Mouse (Mus musculus) left cerebral cortex, adult 9 months (tissue): ENCODE measurements around the gene Klf13.
A peak's percentile ranks its signal among the peaks of the same experiment; 100 is the strongest.

Experiments
- DNase-seq, 2 experiments: peaks; one replicate each; pipeline ENCODE4 v3.0.0; 2022; ENCODE audit warnings: low spot score in 2 of 2

The Klf13 gene

DNA sequence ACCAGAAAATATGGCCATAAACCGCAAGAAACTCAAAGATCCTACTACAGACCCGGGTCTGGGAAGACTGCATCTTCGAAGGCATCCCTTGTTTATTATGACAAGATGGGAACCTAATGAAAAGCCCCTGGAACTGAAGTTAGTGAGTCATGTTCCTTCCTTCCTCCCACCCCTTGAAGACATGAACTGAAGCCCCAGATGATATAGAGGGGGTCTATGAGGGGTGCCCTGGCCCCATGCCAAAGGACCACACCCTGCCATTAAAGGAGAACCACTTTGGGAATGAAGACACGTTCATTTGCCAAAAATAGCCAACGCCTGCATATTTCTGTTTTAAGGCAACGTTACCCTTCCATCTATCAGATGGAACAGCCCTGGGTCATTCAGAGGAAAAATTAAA lies 50.0 kb downstream of the Klf13 start:
- DNase-seq = no peak

DNA sequence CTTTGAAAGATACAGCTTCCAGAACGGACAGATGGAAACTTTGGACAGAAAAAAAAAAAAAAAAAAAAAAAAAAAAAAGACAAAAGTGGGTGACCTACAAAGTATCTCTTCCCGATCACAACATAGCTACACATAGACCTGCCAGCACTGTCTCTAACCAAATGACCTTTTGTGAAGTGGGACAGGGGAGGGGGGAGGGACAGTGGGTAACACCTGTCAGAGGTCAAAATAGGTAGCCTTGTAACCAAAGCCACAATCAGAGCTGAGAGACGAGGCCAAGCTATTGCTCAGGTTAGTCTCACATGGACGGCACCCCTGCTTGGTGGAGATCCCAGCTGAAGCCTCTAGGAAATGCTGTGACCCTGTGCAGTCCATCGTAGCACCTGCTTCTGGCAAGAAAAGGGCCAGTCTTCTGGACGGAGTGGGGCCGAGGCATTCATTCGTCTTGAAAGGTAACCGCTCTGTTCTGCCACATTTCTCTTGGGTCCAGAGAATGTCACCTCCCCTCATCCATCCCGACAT lies 51.1 kb downstream of the Klf13 start:
- no peak for DNase-seq

DNA sequence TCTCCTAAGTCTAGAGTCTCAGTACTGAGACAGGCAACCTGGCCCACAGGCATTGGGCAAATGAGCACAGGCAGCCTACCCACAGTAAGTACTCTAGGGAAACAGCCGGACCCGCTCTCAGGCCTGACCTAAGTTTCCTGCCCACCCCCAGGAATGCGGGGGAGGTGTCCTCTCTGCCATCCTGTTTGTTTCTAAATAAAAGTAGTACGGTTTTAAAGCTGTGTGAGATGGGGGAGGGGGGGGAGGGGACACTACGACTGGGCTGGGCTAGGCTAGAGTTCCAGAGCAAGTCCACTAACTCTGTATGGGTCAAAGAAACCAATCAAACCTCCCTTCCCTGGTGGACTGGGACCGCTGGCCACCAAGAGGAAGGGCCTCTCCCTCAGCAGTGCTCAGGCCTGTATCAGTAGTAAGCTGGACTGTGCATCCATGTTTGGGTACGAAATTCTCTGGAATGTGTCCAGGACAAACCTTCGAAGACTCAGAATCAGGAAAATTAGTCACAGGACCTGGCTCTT lies 51.6 kb downstream of the Klf13 start:
- DNase-seq = no peak

DNA sequence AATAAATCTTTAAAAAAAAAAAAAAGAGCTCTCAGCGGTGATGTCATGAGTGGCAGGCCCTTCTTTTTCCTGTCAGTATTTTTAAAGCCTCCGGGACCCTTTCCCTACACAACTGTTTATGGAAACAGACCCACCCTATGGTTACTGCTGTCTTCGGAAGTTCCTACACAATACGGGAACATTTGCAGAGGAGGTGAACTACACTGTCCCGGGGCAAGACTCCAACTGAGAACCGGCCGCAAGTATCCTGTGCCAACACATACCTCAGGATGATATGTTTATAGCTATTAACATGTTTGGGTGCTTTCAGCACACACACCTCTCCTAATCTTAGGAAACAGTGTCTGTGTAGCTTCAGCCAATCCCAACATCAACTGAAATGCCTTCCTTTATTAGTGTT lies 53.7 kb downstream of the Klf13 start:
- DNase-seq = no peak

DNA sequence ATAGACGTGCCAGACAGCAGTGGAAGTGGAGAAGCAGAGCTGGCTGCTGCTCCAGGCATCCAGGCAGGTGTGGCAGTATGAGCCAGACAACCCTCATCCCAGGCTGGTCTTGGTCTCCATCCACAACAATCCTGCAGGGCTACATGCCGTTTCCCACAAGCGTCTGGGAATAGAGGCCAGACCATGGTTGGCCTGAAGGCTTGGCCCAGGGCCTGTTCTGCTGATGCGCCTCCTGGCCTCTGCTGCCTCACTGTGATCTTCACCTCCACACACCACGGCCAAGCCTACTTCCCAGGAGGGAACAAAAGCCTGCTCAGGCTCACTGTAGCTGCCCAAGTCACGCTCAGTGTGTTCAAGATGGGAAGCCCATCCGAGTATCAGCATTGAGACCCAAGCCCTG lies 56.0 kb downstream of the Klf13 start:
- DNase-seq = no peak

DNA sequence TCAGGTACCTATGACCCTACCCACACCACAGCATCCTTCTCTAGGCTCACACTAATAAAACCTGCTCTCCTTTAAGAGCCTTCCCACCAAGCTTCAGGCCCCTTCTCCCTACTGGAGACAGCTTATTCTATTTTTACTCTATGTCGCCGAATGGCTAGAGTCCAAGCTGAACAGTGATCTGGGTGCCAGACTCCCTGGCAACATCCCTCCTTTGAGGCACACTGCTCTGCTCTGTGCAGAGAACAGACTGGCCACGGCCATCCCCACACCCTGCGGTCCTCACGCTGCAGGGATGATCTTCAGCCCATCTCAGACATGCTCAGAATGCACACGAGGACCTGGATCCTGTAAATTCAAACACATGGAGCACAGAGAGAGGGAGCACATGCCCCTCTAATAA lies 59.1 kb downstream of the Klf13 start:
- peak in 1 of 2 experiments; percentile 53 for DNase-seq

DNA sequence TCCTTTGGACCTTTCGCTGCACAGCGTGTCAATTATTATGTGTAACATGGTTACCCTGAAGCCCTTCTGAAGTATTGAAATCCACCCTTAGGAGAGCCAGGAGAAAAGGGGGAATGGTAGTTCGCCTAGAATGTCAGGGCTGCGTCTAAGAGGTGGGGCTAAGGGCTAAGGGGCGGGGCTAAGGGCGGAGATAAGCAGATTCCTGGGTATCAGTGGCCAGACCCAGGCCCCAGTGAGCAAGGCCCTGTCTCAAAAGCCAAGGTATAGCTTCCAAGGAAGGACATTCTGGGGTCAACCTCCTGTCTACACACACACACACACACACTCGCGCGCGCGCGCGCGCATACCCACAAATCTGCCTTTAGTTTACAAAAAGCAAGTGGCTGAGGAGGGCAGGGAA lies 61.1 kb downstream of the Klf13 start:
- no peak for DNase-seq

GRCm38 (mm10) chr7:63876640-63877039 lies 62.1 kb downstream of the Klf13 start:
- DNase-seq = no peak

GRCm38 (mm10) chr7:63875686-63876085 lies 63.0 kb downstream of the Klf13 start:
- no peak for DNase-seq

DNA sequence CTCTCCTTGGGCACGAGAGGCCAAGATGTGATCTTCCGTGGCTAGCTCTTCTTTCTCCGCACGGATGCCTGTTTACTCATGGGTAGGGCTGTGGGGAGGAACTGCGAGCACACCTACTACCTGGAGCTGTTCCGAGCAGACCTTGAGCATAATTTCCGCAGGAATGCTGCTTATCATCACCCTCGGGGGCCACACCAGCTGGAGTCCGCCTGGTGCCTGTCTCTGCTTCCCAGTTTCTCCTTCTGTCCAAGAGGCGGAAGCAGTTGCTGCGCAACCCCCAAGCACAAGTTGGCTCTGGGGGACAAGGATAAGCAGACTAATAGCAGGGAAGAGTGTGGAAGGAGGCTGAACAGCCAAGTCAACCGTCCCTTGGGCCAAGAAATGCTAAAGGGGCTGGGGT lies 64.8 kb downstream of the Klf13 start:
- DNase-seq = no peak

- no peak for DNase-seq
Measured at GRCm38 (mm10) chr7:63871698-63872097, 67.0 kb downstream of the Klf13 start.

- no peak for DNase-seq
Measured at GRCm38 (mm10) chr7:63868356-63868918, 70.3 kb downstream of the Klf13 start.

GRCm38 (mm10) chr7:63865911-63866310 lies 72.8 kb downstream of the Klf13 start:
- no peak for DNase-seq

DNA sequence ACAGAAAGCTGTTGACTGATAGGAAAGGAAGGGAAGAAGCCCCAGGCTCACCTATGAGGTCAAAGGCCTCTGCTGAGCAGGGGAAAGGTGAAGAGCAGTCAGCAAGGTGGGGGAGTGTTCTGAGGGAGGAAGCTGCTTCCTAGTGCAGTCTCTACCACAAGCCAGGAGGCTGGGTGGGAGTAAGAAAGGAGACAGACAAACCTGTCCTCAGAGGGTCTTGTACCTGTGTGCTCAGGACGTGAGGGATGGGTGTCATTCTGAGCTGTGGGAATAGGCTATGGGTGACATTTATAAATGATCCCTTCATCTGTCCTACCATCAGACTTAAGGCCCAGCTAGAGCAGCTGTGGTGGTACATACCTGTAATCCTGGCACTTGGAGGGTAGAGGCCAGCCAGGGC lies 75.7 kb downstream of the Klf13 start:
- DNase-seq = no peak

GRCm38 (mm10) chr7:63861123-63861522 lies 77.6 kb downstream of the Klf13 start:
- no peak for DNase-seq

GRCm38 (mm10) chr7:63858571-63859152 lies 80.1 kb downstream of the Klf13 start:
- peak; percentile 67 to 93 for DNase-seq

DNA sequence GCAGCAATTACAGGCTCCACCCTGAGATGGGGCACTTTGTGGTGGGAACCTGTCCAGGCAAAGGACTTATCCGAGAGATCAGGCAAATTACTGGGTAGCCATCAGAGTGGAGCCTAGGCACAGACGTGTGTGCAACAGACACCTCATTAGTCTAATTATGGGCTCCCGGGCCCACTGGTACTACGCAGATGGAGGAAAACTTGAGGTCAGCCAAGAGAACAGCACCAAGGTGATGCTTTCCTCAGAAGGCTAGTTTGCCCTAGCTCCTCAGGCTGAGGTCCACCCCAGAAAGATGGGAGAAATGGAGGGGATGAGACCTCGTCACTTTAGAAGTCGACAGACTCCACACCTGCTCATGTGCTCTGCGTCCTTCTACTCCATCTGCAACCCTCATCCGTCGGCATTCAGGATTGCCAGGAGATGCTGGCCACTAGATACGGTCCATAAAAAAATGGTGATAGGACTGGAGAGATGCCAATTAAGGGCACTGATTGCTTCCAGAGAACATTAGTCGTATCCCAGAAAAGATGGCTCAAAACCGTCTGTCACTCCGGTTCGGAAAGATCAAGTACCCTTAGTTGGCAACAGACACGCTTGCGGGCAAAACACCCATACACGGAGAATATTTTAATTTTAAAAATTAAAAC lies 80.8 kb downstream of the Klf13 start:
- no peak for DNase-seq

GRCm38 (mm10) chr7:63855283-63855682 lies 83.4 kb downstream of the Klf13 start:
- DNase-seq = peak in 1 of 2 experiments; percentile 76

DNA sequence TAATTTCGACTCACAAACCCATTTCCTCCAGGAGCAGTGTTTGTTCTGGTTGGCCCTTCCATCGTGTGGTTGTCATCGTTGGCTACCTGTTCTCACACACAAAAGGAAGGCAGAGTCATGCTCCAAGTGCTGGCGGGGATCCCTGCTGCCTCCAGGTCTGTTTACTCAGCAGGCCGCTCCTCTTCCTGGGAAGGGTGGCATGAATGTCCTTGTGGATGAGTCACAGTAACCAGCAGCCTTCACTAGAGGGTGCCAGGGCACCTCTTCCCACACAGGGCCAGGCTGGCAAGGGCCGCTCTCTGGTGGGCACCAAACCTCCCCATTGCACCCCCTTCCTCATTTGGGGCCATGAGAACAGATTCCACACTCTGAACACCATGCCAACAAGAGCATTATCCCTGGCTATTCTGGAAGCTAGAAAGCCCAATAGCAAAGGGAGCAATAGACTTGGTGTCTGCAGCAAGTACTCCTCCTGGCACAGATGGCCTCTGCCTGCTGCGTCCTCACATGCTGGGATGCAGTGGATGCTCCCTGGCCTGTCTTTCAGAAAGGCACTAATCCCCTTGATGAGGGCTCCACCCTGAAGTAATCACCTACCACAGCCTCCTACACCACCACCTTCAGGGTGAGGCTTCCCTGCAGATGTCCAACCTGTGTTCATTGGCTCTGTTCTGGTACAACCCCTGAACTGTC lies 86.7 kb downstream of the Klf13 start:
- DNase-seq = peak in 1 of 2 experiments; percentile 58
